In genomic region chr17:46265918-46266618, GRCm38 (mm10) we compare ENCODE assay signal across 8 mouse cellular contexts. TPM values are rescaled to one million over a fixed set of nuclear protein-coding genes. Genes with fewer than 3 reads are reported as not detected.
DNase-seq lines count a peak whose midpoint lies in the region; ATAC-seq and TF ChIP-seq lines count a peak whose summit lies in the region.

No protein-coding gene starts in this region.

- H3K36me3 ChIP-seq in embryonic facial prominence, embryonic 12.5 days: peaks cover 85% of the 10 kb centered on the region
- peaks cover 43% of the 10 kb centered on the region for H3K36me3 ChIP-seq in kidney, embryonic 16.5 days (ENCODE audit: insufficient read depth, low read length)
- H3K36me3 ChIP-seq in liver, adult 2 months (ENCODE audit: control insufficient read depth, insufficient read depth, low read length): peaks cover 3% of the 10 kb centered on the region; the same call in 1 of the 2 replicates
- H3K36me3 ChIP-seq in myocyte (ENCODE audit: control insufficient read depth, insufficient read depth): peaks cover 22% of the 10 kb centered on the region
- peaks cover 19% of the 10 kb centered on the region for H3K36me3 ChIP-seq in stomach, embryonic 16.5 days (ENCODE audit: control insufficient read depth, insufficient read depth, low read length)

- H3K4me3 ChIP-seq in embryonic facial prominence, embryonic 12.5 days: no peak overlapping the region
- H3K4me3 ChIP-seq in kidney, embryonic 16.5 days (ENCODE audit: low read length): no peak overlapping the region
- peak overlapping the region; percentile 14; the same call in 1 of the 2 replicates for H3K4me3 ChIP-seq in liver, adult 2 months (ENCODE audit: insufficient read depth, low read depth, low read length)
- no peak overlapping the region for H3K4me3 ChIP-seq in myocyte
- no peak overlapping the region for H3K4me3 ChIP-seq in stomach, embryonic 16.5 days (replicated peaks; ENCODE audit: low read length)

- H3K27me3 ChIP-seq in embryonic facial prominence, embryonic 12.5 days: no peaks in the 10 kb centered on the region
- H3K27me3 ChIP-seq in kidney, embryonic 16.5 days (ENCODE audit: insufficient read depth, low read length): no peaks in the 10 kb centered on the region
- H3K27me3 ChIP-seq in liver, adult 2 months (ENCODE audit: control insufficient read depth, insufficient read depth, low read length): no peaks in the 10 kb centered on the region
- H3K27me3 ChIP-seq in myocyte (ENCODE audit: control insufficient read depth, insufficient read depth, insufficient read length): no peaks in the 10 kb centered on the region
- no peaks in the 10 kb centered on the region for H3K27me3 ChIP-seq in stomach, embryonic 16.5 days (ENCODE audit: control insufficient read depth, insufficient read depth, low read length)

- H3K79me2 ChIP-seq in liver, adult 2 months (ENCODE audit: control insufficient read depth, insufficient read depth, low read length): no peaks in the 10 kb centered on the region
- H3K79me2 ChIP-seq in myocyte (ENCODE audit: control insufficient read depth, insufficient read depth): peaks cover 29% of the 10 kb centered on the region

- no peak for TF ChIP-seq POLR2A in liver, adult 2 months (IDR thresholded peaks at IDR 0.05; ENCODE audit: extremely low read depth, insufficient read depth, low read length)
- no peak for TF ChIP-seq POLR2A in myocyte (IDR thresholded peaks at IDR 0.05; ENCODE audit: insufficient read length, low read depth)

- H3K9me3 ChIP-seq in embryonic facial prominence, embryonic 12.5 days: no peaks in the 10 kb centered on the region
- H3K9me3 ChIP-seq in kidney, embryonic 16.5 days (ENCODE audit: low read length): no peaks in the 10 kb centered on the region
- no peaks in the 10 kb centered on the region for H3K9me3 ChIP-seq in stomach, embryonic 16.5 days (replicated peaks; ENCODE audit: control insufficient read depth, low read length)

- H3K9ac ChIP-seq in embryonic facial prominence, embryonic 12.5 days: no peak overlapping the region
- no peak overlapping the region for H3K9ac ChIP-seq in kidney, embryonic 16.5 days (replicated peaks; ENCODE audit: low read length)
- H3K9ac ChIP-seq in liver, adult 2 months (ENCODE audit: low read depth, low read length): 0 out of 2 replicates have a peak overlapping the region, but pooled peaks have one; percentile 3
- no peak overlapping the region for H3K9ac ChIP-seq in stomach, embryonic 16.5 days (ENCODE audit: low read length)

- H3K27ac ChIP-seq in embryonic facial prominence, embryonic 12.5 days: peak overlapping the region; percentile 56
- peak overlapping the region; percentile 25; the same call in 1 of the 2 replicates for H3K27ac ChIP-seq in kidney, embryonic 16.5 days (ENCODE audit: low read length)
- peak overlapping the region; percentile 79 for H3K27ac ChIP-seq in liver, adult 2 months (replicated peaks; ENCODE audit: insufficient read depth, low read depth, low read length)
- peak overlapping the region; percentile 46 for H3K27ac ChIP-seq in stomach, embryonic 16.5 days (ENCODE audit: low read length)

- no peak overlapping the region for H3K4me2 ChIP-seq in embryonic facial prominence, embryonic 12.5 days (replicated peaks)
- H3K4me2 ChIP-seq in kidney, embryonic 16.5 days (replicated peaks; ENCODE audit: low read depth, low read length): no peak overlapping the region
- peak overlapping the region; percentile 22 for H3K4me2 ChIP-seq in myocyte (ENCODE audit: low read depth)
- no peak overlapping the region for H3K4me2 ChIP-seq in stomach, embryonic 16.5 days (ENCODE audit: low read depth, low read length)

- H3ac ChIP-seq in myocyte (ENCODE audit: control insufficient read depth, insufficient read length): no peak overlapping the region

- peaks cover 12% of the 10 kb centered on the region for H3K4me1 ChIP-seq in embryonic facial prominence, embryonic 12.5 days
- H3K4me1 ChIP-seq in kidney, embryonic 16.5 days (ENCODE audit: insufficient read depth, low read length): peaks cover 6% of the 10 kb centered on the region; the same call in 1 of the 2 replicates
- peaks cover 12% of the 10 kb centered on the region for H3K4me1 ChIP-seq in liver, adult 2 months (ENCODE audit: control insufficient read depth, insufficient read depth, low read length)
- peaks cover 27% of the 10 kb centered on the region for H3K4me1 ChIP-seq in stomach, embryonic 16.5 days (ENCODE audit: control insufficient read depth, insufficient read depth, low read length)

- TF ChIP-seq CTCF in liver, adult 2 months (IDR thresholded peaks at IDR 0.05; ENCODE audit: low read depth, low read length): peak; percentile 94

- 0 out of 2 replicates have a peak, but pooled peaks have one; percentile 8 for ATAC-seq in embryonic facial prominence, embryonic 12.5 days (ENCODE audit: insufficient number of reproducible peaks, insufficient read depth, low FRiP score, low TSS enrichment)
- ATAC-seq in kidney, embryonic 16.5 days (ENCODE audit: low FRiP score, low TSS enrichment): peak; percentile 44; the same call in 1 of the 2 replicates
- peak; percentile 81 for ATAC-seq in stomach, embryonic 16.5 days (ENCODE audit: insufficient read depth, low FRiP score)

- WGBS in embryonic facial prominence, embryonic 12.5 days: 18% methylated on average over 14 of the region's 14 CpGs
- 30% methylated on average over 14 of the region's 14 CpGs for WGBS in kidney, embryonic 16.5 days
- WGBS in liver, adult 2 months: 22% methylated on average over 14 of the region's 14 CpGs
- WGBS in stomach, embryonic 16.5 days: 21% methylated on average over 14 of the region's 14 CpGs

- DNase-seq in 416B (ENCODE audit: low read depth): peak; percentile 65
- DNase-seq in adrenal gland, adult 2 months: peak; percentile 83
- peak; percentile 79 for DNase-seq in heart, adult 8-10 months (ENCODE audit: low spot score)
- DNase-seq in liver, adult 2 months (ENCODE audit: extremely low read depth, low read depth, low spot score): peak; percentile 66

TF ChIP-seq in myocyte, 11 proteins besides CTCF, POLR2A, EP300 and RAD21 (continues in another document):
- TF ChIP-seq REST (IDR thresholded peaks at IDR 0.05; ENCODE audit: insufficient read depth, insufficient read length): no peak
- TF ChIP-seq MAX (IDR thresholded peaks at IDR 0.05; ENCODE audit: low read depth): no peak

RNA-seq across cellular contexts. Expression of gene Lrrc73, which starts 12.7 kb away (rescaled TPM):
- total RNA-seq in adrenal gland, adult 2 months (2021): 1 to 10 TPM; 4.1 to 5.6 TPM
- 13.8 and 15.5 TPM in 2 replicates for polyA plus RNA-seq in adrenal gland, adult 2 months (2012; rRNA removed)
- 1.2 and 1.4 TPM in 2 replicates for polyA plus RNA-seq in embryonic facial prominence, embryonic 12.5 days (2016; fragmentation: Nextera tagmentation; extraction: Ambion mirVana)
- under 1 TPM in 2 of 4 experiments, not detected in 2; 0.12 to 0.14 TPM for total RNA-seq in heart, adult 8-10 months (2022)
- polyA plus RNA-seq in kidney, embryonic 16.5 days (2015; fragmentation: Nextera tagmentation; extraction: Ambion mirVana): 0.64 and 0.67 TPM in 2 replicates
- not detected in 2 replicates for total RNA-seq in liver, adult 2 months (2014; rRNA removed)
- polyA plus RNA-seq in liver, adult 2 months (2012; rRNA removed): 0.09 and 0.16 TPM in 2 replicates
- 2.0 TPM for polyA plus RNA-seq in myocyte (2012; fragmentation: generic; extraction: Trizol)
- 0.45 and 0.48 TPM in 2 replicates for polyA plus RNA-seq in stomach, embryonic 16.5 days (2015; fragmentation: Nextera tagmentation; extraction: Ambion mirVana)

RNA-seq across cellular contexts. Expression of gene Tjap1, which starts 16.8 kb away (rescaled TPM):
- 10 to 100 TPM; 44.8 to 51.4 TPM for total RNA-seq in adrenal gland, adult 2 months (2021)
- 85.3 and 98.6 TPM in 2 replicates for polyA plus RNA-seq in adrenal gland, adult 2 months (2012; rRNA removed)
- 64.0 and 66.4 TPM in 2 replicates for polyA plus RNA-seq in embryonic facial prominence, embryonic 12.5 days (2016; fragmentation: Nextera tagmentation; extraction: Ambion mirVana)
- total RNA-seq in heart, adult 8-10 months (2022): 10 to 100 TPM; 26.0 to 39.5 (median 35.6) TPM
- polyA plus RNA-seq in kidney, embryonic 16.5 days (2015; fragmentation: Nextera tagmentation; extraction: Ambion mirVana): 45.7 and 49.8 TPM in 2 replicates
- 2.5 and 3.7 TPM in 2 replicates for total RNA-seq in liver, adult 2 months (2014; rRNA removed)
- 8.2 and 13.2 TPM in 2 replicates for polyA plus RNA-seq in liver, adult 2 months (2012; rRNA removed)
- 50.9 TPM for polyA plus RNA-seq in myocyte (2012; fragmentation: generic; extraction: Trizol)
- polyA plus RNA-seq in stomach, embryonic 16.5 days (2015; fragmentation: Nextera tagmentation; extraction: Ambion mirVana): 36.8 and 38.9 TPM in 2 replicates

RNA-seq across cellular contexts. Expression of gene Yipf3, which starts 18.2 kb away (rescaled TPM):
- total RNA-seq in adrenal gland, adult 2 months (2021): 100 to 1,000 TPM; 157 to 198 TPM
- 387 and 511 TPM in 2 replicates for polyA plus RNA-seq in adrenal gland, adult 2 months (2012; rRNA removed)
- 82.5 and 86.2 TPM in 2 replicates for polyA plus RNA-seq in embryonic facial prominence, embryonic 12.5 days (2016; fragmentation: Nextera tagmentation; extraction: Ambion mirVana)
- 10 to 100 TPM; 82.2 to 91.1 (median 85.5) TPM for total RNA-seq in heart, adult 8-10 months (2022)
- polyA plus RNA-seq in kidney, embryonic 16.5 days (2015; fragmentation: Nextera tagmentation; extraction: Ambion mirVana): 132 and 139 TPM in 2 replicates
- 24.6 and 25.5 TPM in 2 replicates for total RNA-seq in liver, adult 2 months (2014; rRNA removed)
- 229 and 271 TPM in 2 replicates for polyA plus RNA-seq in liver, adult 2 months (2012; rRNA removed)
- 112 TPM for polyA plus RNA-seq in myocyte (2012; fragmentation: generic; extraction: Trizol)
- 111 and 120 TPM in 2 replicates for polyA plus RNA-seq in stomach, embryonic 16.5 days (2015; fragmentation: Nextera tagmentation; extraction: Ambion mirVana)

RNA-seq across cellular contexts. Expression of gene Polr1c, which starts 18.2 kb away (rescaled TPM):
- 100 to 1,000 TPM in 1 of 2 experiments, 10 to 100 TPM in 1; 91.3 to 104 TPM for total RNA-seq in adrenal gland, adult 2 months (2021)
- polyA plus RNA-seq in adrenal gland, adult 2 months (2012; rRNA removed): 41.5 and 45.2 TPM in 2 replicates
- 100 and 102 TPM in 2 replicates for polyA plus RNA-seq in embryonic facial prominence, embryonic 12.5 days (2016; fragmentation: Nextera tagmentation; extraction: Ambion mirVana)
- 10 to 100 TPM; 20.4 to 25.6 (median 22.7) TPM for total RNA-seq in heart, adult 8-10 months (2022)
- 109 TPM in 2 replicates for polyA plus RNA-seq in kidney, embryonic 16.5 days (2015; fragmentation: Nextera tagmentation; extraction: Ambion mirVana)
- total RNA-seq in liver, adult 2 months (2014; rRNA removed): 31.6 and 34.4 TPM in 2 replicates
- 25.2 and 25.3 TPM in 2 replicates for polyA plus RNA-seq in liver, adult 2 months (2012; rRNA removed)
- polyA plus RNA-seq in myocyte (2012; fragmentation: generic; extraction: Trizol): 105 TPM
- polyA plus RNA-seq in stomach, embryonic 16.5 days (2015; fragmentation: Nextera tagmentation; extraction: Ambion mirVana): 67.9 and 72.6 TPM in 2 replicates

RNA-seq across cellular contexts. Expression of gene Dlk2, which starts 31.2 kb away (rescaled TPM):
- total RNA-seq in adrenal gland, adult 2 months (2021): under 1 TPM in 1 of 2 experiments, not detected in 1; 0.29 TPM
- polyA plus RNA-seq in adrenal gland, adult 2 months (2012; rRNA removed): 0.22 and 0.62 TPM in 2 replicates
- polyA plus RNA-seq in embryonic facial prominence, embryonic 12.5 days (2016; fragmentation: Nextera tagmentation; extraction: Ambion mirVana): 4.5 and 5.5 TPM in 2 replicates
- under 1 TPM in 2 of 4 experiments, not detected in 2; 0.14 to 0.53 TPM for total RNA-seq in heart, adult 8-10 months (2022)
- 0.37 and 0.64 TPM in 2 replicates for polyA plus RNA-seq in kidney, embryonic 16.5 days (2015; fragmentation: Nextera tagmentation; extraction: Ambion mirVana)
- not detected in 2 replicates for total RNA-seq in liver, adult 2 months (2014; rRNA removed)
- not detected in 2 replicates for polyA plus RNA-seq in liver, adult 2 months (2012; rRNA removed)
- polyA plus RNA-seq in myocyte (2012; fragmentation: generic; extraction: Trizol): 1.8 TPM
- polyA plus RNA-seq in stomach, embryonic 16.5 days (2015; fragmentation: Nextera tagmentation; extraction: Ambion mirVana): 6.7 and 8.8 TPM in 2 replicates

Comparison
In these comparisons a context has a peak if more than half of its experiments do, and no peak if none do; other contexts are left out.
1. ATAC-seq: peak in every context shown above with its lines; median percentile 81 in stomach, embryonic 16.5 days; 44 in kidney, embryonic 16.5 days; 8 in embryonic facial prominence, embryonic 12.5 days.
2. H3K27ac ChIP-seq: peak in every context shown above with its lines; median percentile 79 in liver, adult 2 months; 56 in embryonic facial prominence, embryonic 12.5 days; 46 in stomach, embryonic 16.5 days; 25 in kidney, embryonic 16.5 days.